Mouse (Mus musculus) heart, postnatal 0 days (tissue): ENCODE measurements around the gene Adh5. TPM values are rescaled to one million over a fixed set of nuclear protein-coding genes. Genes with fewer than 3 reads are reported as not detected.

Experiments
- ATAC-seq: fragments of 200-750 bp; cut with Nextera tagmentation; 2 replicates; pipeline ENCODE4 v1.8.0; 2017; ENCODE audit warnings: low read depth, moderate number of reproducible peaks, moderate library complexity; ENCODE audit not compliant: insufficient read depth
- DNase-seq: peaks from one replicate; pipeline ENCODE4 v3.0.0-alpha.2; 2016; ENCODE audit warnings: low spot score
- H3K27ac ChIP-seq: fragments of 300-500 bp; sonication (generic); 2 replicates; pipeline ENCODE4 v1.5.1; 2014; ENCODE audit warnings: low read depth, mild to moderate bottlenecking
- H3K27me3 ChIP-seq: fragments of 300-500 bp; sonication (generic); 2 replicates; pipeline ENCODE4 v1.6.1; 2014; ENCODE audit warnings: low read length, mixed read lengths; ENCODE audit not compliant: control insufficient read depth, insufficient read depth
- H3K36me3 ChIP-seq: fragments of 300-500 bp; sonication (generic); replicated peaks from 2 replicates; pipeline ENCODE4 v1.6.1; 2014; ENCODE audit warnings: low read length, mixed read lengths; ENCODE audit not compliant: control insufficient read depth, insufficient read depth
- H3K4me1 ChIP-seq: fragments of 300-500 bp; sonication (generic); 2 replicates; pipeline ENCODE4 v1.6.1; 2014; ENCODE audit warnings: antibody characterized with exemption; ENCODE audit not compliant: control insufficient read depth, insufficient read depth
- H3K4me2 ChIP-seq: fragments of 300-500 bp; sonication (generic); 2 replicates; pipeline ENCODE4 v1.6.1; 2014; ENCODE audit warnings: low read depth, mild to moderate bottlenecking, low read length, moderate library complexity
- H3K4me3 ChIP-seq: fragments of 300-500 bp; sonication (generic); 2 replicates; pipeline ENCODE4 v1.5.1; 2014; ENCODE audit warnings: low read depth, low read length
- H3K9ac ChIP-seq: fragments of 300-500 bp; sonication (generic); replicated peaks from 2 replicates; pipeline ENCODE4 v1.6.1; 2014; ENCODE audit warnings: low read depth, low read length, mixed read lengths
- H3K9me3 ChIP-seq: fragments of 300-500 bp; sonication (generic); replicated peaks from 2 replicates; pipeline ENCODE4 v1.6.1; 2016; ENCODE audit warnings: low read length; ENCODE audit not compliant: control insufficient read depth
- CTCF ChIP-seq: IDR thresholded peaks from 2 replicates; pipeline ENCODE4 v1.5.1; 2016; ENCODE audit warnings: antibody characterized with exemption, control low read depth, low read depth
- EP300 ChIP-seq: IDR thresholded peaks from 2 replicates; pipeline ENCODE4 v1.6.1; 2016; ENCODE audit warnings: antibody characterized with exemption, low read depth
- WGBS: fragments of 180-500 bp; shearing (Covaris S2); extraction: QIAGEN DNeasy Blood & Tissue Kit; methylation state at CpG from one replicate; pipeline ENCODE4 v1.1.7; 2014; 5-methylcytosine and 5-hydroxymethylcytosine counted together
- polyA plus RNA-seq: library from polyadenylated mRNA; unstranded; fragments of >200 nt; fragmentation: Nextera tagmentation; extraction: Ambion mirVana; gene quantifications from 2 replicates; pipeline ENCODE4 v1.2.1, GENCODE M21; 2015
- total RNA-seq: library from RNA; depleted of rRNA; stranded (reverse); fragments of >200 nt; gene quantifications from 2 replicates; pipeline ENCODE4 v1.2.3, GENCODE M21; 2014; ENCODE audit warnings: low replicate concordance; rRNA removed

The Adh5 gene
- total and polyA plus RNA-seq, 2 experiments from 2014 or later, result 137 to 169 TPM

DNA sequence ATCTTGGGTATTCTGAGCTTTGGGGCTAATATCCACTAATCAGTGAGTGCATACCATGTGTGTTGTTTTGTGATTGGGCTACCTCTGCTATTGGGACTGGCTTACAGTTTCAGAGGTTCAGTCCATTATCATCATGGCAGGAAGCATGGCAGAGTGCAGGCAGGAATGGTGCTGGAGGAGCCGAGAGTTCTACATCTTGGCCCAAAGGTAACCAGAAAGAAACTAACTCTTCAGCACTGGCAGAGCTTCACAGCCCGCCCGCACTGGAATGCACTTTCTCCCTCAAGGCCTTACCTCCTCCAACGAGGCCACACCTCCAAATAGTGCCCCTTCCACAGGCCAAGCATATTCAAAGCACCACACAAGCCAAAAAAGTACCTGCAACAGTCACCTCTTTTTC lies 55.8 kb downstream of the Adh5 start:
- DNase-seq (no peak), ATAC-seq (no peak)
- no peaks in the 10 kb centered on the region for H3K9me3 ChIP-seq
- H3K4me2 ChIP-seq, result no peak overlapping the region
- no peak overlapping the region for H3K4me3 ChIP-seq
- H3K4me1 ChIP-seq, result no peaks in the 10 kb centered on the region
- no peak overlapping the region for H3K27ac ChIP-seq
- H3K27me3 ChIP-seq, result no peaks in the 10 kb centered on the region
- no peak overlapping the region for H3K9ac ChIP-seq
- 65% methylated on average over 4 of the region's 4 CpGs for WGBS
- no peak for TF ChIP-seq EP300
- TF ChIP-seq CTCF, result no peak
- no peaks in the 10 kb centered on the region for H3K36me3 ChIP-seq

DNA sequence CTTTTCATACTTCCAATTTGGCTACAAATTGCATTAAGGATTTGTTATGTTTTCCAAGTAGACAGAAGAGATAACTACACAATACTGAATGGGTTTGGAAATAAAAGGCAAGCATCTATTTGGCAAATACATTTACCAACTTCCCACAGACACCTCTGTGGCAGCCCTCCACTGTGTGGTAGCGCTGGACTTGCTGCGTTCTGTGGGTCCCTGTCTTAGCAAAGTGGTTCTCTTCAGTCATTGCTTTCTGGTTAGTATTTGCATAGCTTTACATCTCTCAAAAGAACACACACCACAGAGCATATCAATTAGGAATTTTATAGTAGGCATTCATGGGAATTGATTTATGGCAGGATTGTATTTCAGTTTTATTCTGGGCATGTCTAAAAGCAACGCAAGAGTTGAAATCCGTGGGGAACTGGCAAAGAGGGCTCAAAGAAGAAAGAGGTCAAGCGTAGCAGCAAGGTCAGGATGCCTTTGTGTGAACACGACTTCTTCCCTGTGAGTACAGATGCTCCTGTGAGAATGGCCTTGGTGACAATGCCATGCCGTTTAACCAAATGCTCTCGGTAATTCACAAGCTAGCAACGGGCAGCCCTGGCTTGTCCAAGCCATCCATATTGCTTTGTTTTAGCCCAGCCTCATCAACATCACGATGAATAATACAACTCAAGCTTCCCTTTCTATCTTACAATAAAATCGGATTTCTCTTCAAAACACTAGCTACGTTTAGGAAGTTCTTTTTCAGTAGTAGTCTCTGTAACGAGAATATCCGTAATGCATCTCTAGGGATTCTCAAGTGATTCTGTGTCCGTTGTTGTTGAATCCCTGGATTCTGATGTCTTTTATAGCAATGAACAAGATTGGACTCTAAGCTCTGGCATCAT lies 57.2 kb downstream of the Adh5 start:
- DNase-seq, result no peak
- TF ChIP-seq EP300, result no peak
- no peak for TF ChIP-seq CTCF
- no peak for ATAC-seq
- no peaks in the 10 kb centered on the region for H3K36me3 ChIP-seq
- 74% methylated on average over 15 of the region's 15 CpGs for WGBS
- no peak overlapping the region for H3K4me3 ChIP-seq
- no peak overlapping the region for H3K27ac ChIP-seq
- no peak overlapping the region for H3K4me2 ChIP-seq
- no peaks in the 10 kb centered on the region for H3K4me1 ChIP-seq
- H3K9me3 ChIP-seq, result no peaks in the 10 kb centered on the region
- H3K9ac ChIP-seq, result no peak overlapping the region
- H3K27me3 ChIP-seq, result no peaks in the 10 kb centered on the region

DNA sequence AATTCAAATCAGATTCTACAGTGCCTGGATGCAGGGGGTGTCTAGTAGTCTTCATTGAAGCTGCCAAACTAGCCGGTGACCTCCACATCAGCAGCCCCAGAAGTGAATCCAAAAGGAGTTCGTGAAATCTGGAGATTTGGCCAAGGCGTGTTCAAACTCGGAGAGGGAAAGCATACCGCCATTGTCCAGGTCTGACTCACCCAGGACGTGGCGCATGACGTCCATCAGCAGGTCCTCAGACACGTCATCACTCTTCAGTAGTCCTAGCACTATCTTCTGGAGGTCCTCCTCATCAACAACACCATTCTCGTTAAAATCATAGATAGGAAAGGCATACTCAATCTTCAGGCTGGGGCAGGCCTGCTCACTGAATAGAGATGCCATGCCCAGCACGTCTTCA lies 60.9 kb downstream of the Adh5 start:
- no peak for TF ChIP-seq EP300
- TF ChIP-seq CTCF, result no peak
- no peaks in the 10 kb centered on the region for H3K9me3 ChIP-seq
- no peaks in the 10 kb centered on the region for H3K36me3 ChIP-seq
- H3K4me2 ChIP-seq, result no peak overlapping the region
- no peaks in the 10 kb centered on the region for H3K4me1 ChIP-seq
- no peak overlapping the region for H3K9ac ChIP-seq
- no peak overlapping the region for H3K27ac ChIP-seq
- ATAC-seq (0 out of 2 replicates have a peak, but pooled peaks have one; percentile 53), DNase-seq (no peak)
- no peaks in the 10 kb centered on the region for H3K27me3 ChIP-seq
- 29% methylated on average over 11 of the region's 11 CpGs for WGBS
- no peak overlapping the region for H3K4me3 ChIP-seq

Other genes starting within 250 kb of the Adh5 start
- gene 4930579F01Rik, start 249.3 kb upstream of the Adh5 start, total RNA-seq, result not detected in 2 replicates
- not detected in 2 replicates for gene 4930579F01Rik, start 249.3 kb upstream of the Adh5 start, polyA plus RNA-seq
- not detected in 2 replicates for gene Adh7, start 225.3 kb upstream of the Adh5 start, total RNA-seq
- 0.51 TPM in 1 of 2 replicates, not detected in the other for gene Adh7, start 225.3 kb upstream of the Adh5 start, polyA plus RNA-seq
- gene Adh1, start 182.1 kb upstream of the Adh5 start, total RNA-seq, result 15.8 and 73.9 TPM in 2 replicates
- gene Adh1, start 182.1 kb upstream of the Adh5 start, polyA plus RNA-seq, result 10.8 and 11.8 TPM in 2 replicates
- gene Adh6a, start 129.8 kb upstream of the Adh5 start, total RNA-seq, result not detected in 2 replicates
- gene Adh6a, start 129.8 kb upstream of the Adh5 start, polyA plus RNA-seq, result not detected in 2 replicates
- gene Adh6b, start 101.3 kb upstream of the Adh5 start, total RNA-seq, result 1.7 TPM in 1 of 2 replicates, not detected in the other
- gene Adh6b, start 101.3 kb upstream of the Adh5 start, polyA plus RNA-seq, result 2.8 and 3.2 TPM in 2 replicates
- gene Adh4, start 27.6 kb upstream of the Adh5 start, total RNA-seq, result not detected in 2 replicates
- gene Adh4, start 27.6 kb upstream of the Adh5 start, polyA plus RNA-seq, result not detected in 2 replicates
- gene Metap1, start 46.4 kb downstream of the Adh5 start, total RNA-seq, result 26.0 and 66.0 TPM in 2 replicates
- 31.4 and 33.3 TPM in 2 replicates for gene Metap1, start 46.4 kb downstream of the Adh5 start, polyA plus RNA-seq
- 36.4 and 42.1 TPM in 2 replicates for gene Eif4e, start 83.1 kb downstream of the Adh5 start, total RNA-seq
- 172 and 175 TPM in 2 replicates for gene Eif4e, start 83.1 kb downstream of the Adh5 start, polyA plus RNA-seq